Mouse (Mus musculus) testis, adult 2 months (tissue): Measurements from ENCODE around the gene Igf2bp1. TPM values are rescaled to one million over a fixed set of nuclear protein-coding genes. Genes with fewer than 3 reads are reported as not detected.

Experiments
- H3K27ac ChIP-seq: fragments of 200-500 bp; 2 replicates; pipeline ENCODE4 v1.5.1; 2012; ENCODE audit warnings: low read depth, low read length; ENCODE audit not compliant: control insufficient read depth, insufficient read depth
- H3K27me3 ChIP-seq: fragments of 200-500 bp; 2 replicates; pipeline ENCODE4 v1.6.1; 2012; ENCODE audit warnings: mild to moderate bottlenecking, low read length, moderate library complexity; ENCODE audit not compliant: control insufficient read depth, insufficient read depth
- H3K36me3 ChIP-seq: fragments of 200-500 bp; 2 replicates; pipeline ENCODE4 v1.6.1; 2012; ENCODE audit warnings: mild to moderate bottlenecking, low read length; ENCODE audit not compliant: control insufficient read depth, insufficient read depth
- H3K4me1 ChIP-seq: fragments of 200-500 bp; 2 replicates; pipeline ENCODE4 v1.6.1; 2012; ENCODE audit warnings: low read length; ENCODE audit not compliant: control insufficient read depth, insufficient read depth
- H3K4me3 ChIP-seq: fragments of 200-500 bp; 2 replicates; pipeline ENCODE4 v1.5.1; 2012; ENCODE audit warnings: low read depth, mild to moderate bottlenecking, low read length, moderate library complexity, mixed read lengths; ENCODE audit not compliant: control insufficient read depth
- CTCF ChIP-seq: fragments of 200-500 bp; IDR thresholded peaks from 2 replicates; pipeline ENCODE4 v1.5.1; 2012; ENCODE audit warnings: low read depth, mild to moderate bottlenecking, inconsistent platforms, low read length, moderate library complexity; ENCODE audit not compliant: control insufficient read depth, insufficient read depth, insufficient replicate concordance
- POLR2A ChIP-seq: fragments of 200-500 bp; IDR thresholded peaks from 2 replicates; pipeline ENCODE4 v1.6.1; 2012; ENCODE audit warnings: low read depth, mild to moderate bottlenecking, inconsistent platforms, low read length, moderate library complexity; ENCODE audit not compliant: control insufficient read depth
- polyA plus RNA-seq: library from polyadenylated mRNA; depleted of rRNA; stranded (reverse); fragments of >200 nt; gene quantifications from 2 replicates; pipeline ENCODE4 v1.2.3, GENCODE M21; 2012; rRNA removed

Gene Igf2bp1
- polyA plus RNA-seq, 1 experiment = 6.5 TPM

DNA sequence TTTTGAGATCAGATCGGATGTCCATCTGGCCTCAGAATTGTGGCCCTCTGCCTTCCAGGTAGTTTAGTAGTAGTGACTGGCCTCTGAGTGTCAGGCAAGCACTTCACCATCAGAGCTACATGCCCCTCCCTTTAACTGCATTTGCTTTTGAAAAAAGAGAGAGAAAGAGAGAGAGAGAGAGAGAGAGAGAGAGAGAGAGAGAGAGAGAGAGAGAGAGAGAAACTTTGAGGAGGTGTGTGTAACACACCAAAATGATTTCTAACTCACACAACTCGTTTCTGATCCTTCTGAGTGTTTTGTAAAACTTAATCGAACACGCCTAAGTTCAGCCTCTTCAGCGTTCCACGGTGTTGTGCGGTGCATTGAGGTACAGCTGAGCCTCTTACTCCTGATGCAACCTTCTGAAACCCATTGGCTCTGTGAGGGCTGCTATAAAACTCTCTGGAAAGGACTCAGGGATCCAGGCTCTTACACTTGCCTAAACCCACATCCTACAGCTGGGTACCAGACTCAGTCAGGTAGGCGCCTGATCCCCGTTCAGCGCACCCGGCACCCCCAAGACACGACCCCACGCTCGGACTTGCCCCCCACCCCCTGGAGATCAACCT is 91.7 kb downstream of the Igf2bp1 start:
- no peak overlapping the region for H3K27ac ChIP-seq

GRCm38 (mm10) chr11:95911579-95911978 is 94.2 kb downstream of the Igf2bp1 start:
- Histone ChIP-seq H3K4me1 (peaks cover 11% of the 10 kb centered on the region), H3K4me3 (no peak overlapping the region), H3K27ac (no peak overlapping the region), H3K27me3 (no peaks in the 10 kb centered on the region; the same call in 1 of the 2 replicates), H3K36me3 (no peaks in the 10 kb centered on the region)
- TF ChIP-seq POLR2A (no peak), CTCF (no peak)

More for the DNA sequence above, 91.7 kb downstream of the Igf2bp1 start:
- no peaks in the 10 kb centered on the region; the same call in 1 of the 2 replicates for H3K27me3 ChIP-seq
- no peaks in the 10 kb centered on the region for H3K36me3 ChIP-seq
- H3K4me3 ChIP-seq = peak overlapping the region; percentile 52
- H3K4me1 ChIP-seq = peaks cover 11% of the 10 kb centered on the region
- no peak for TF ChIP-seq POLR2A
- no peak for TF ChIP-seq CTCF

DNA sequence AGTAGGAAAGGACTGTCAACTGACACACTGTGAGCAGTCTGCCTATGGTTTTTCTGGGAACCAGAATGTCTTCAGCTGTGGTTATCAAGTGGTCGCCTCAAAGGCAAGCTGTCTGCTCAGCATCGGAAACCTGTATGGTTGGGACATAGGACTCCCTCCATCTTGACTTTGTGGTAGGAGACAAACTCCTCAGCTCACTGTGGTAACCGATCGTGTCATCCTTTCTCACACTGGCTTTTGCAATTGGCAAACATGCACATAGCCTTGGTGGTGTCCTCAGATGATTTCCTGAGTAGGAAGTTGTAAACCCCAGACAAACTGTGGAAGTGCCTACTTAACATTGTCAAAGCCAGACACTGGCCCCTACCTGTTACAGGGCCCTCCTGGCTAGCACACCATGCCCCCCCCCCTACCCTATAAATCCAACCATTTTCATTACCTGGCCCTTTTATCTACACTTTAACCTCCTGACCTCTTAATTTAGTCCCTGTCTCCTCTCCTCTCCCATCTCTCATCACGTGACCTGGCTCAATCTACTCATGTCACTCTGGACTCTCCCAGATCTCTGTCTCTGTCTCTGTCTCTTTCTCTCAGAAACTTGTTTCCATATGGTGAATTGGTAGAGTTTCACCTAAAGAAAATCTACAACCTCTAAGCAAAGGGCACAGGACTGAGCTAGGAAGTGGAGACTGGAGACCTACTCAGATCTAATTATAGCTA is 97.8 kb downstream of the Igf2bp1 start:
- no peak overlapping the region for H3K4me3 ChIP-seq
- H3K27ac ChIP-seq = no peak overlapping the region
- no peak for TF ChIP-seq CTCF
- no peak for TF ChIP-seq POLR2A
- no peaks in the 10 kb centered on the region for H3K36me3 ChIP-seq
- no peaks in the 10 kb centered on the region for H3K27me3 ChIP-seq
- no peaks in the 10 kb centered on the region for H3K4me1 ChIP-seq

Other genes with a start within 250 kb of the Igf2bp1 start
- 371 and 441 TPM in 2 replicates for gene Phospho1, start 181.4 kb downstream of the Igf2bp1 start, polyA plus RNA-seq
- gene Gngt2, start 168.7 kb downstream of the Igf2bp1 start, polyA plus RNA-seq = 0.41 and 0.49 TPM in 2 replicates
- gene Abi3, start 163.5 kb downstream of the Igf2bp1 start, polyA plus RNA-seq = 0.58 and 0.93 TPM in 2 replicates
- gene B4galnt2, start 91.0 kb downstream of the Igf2bp1 start, polyA plus RNA-seq = 0.35 and 0.77 TPM in 2 replicates
- gene Gip, start 18.6 kb upstream of the Igf2bp1 start, polyA plus RNA-seq = 2.2 and 2.6 TPM in 2 replicates
- gene Snf8, start 28.9 kb upstream of the Igf2bp1 start, polyA plus RNA-seq = 51.8 and 56.4 TPM in 2 replicates
- gene Ube2z, start 59.4 kb upstream of the Igf2bp1 start, polyA plus RNA-seq = 19.1 and 21.2 TPM in 2 replicates
- gene Atp5g1, start 69.7 kb upstream of the Igf2bp1 start, polyA plus RNA-seq = 234 and 248 TPM in 2 replicates
- 0.08 and 0.15 TPM in 2 replicates for gene Calcoco2, start 106.0 kb upstream of the Igf2bp1 start, polyA plus RNA-seq
- gene Ttll6, start 127.8 kb upstream of the Igf2bp1 start, polyA plus RNA-seq = 90.4 and 94.5 TPM in 2 replicates
- 0.04 TPM in 2 replicates for gene Hoxb13, start 188.4 kb upstream of the Igf2bp1 start, polyA plus RNA-seq